Mouse (Mus musculus): ENCODE data around the gene Slc25a42. TPM values are rescaled to one million over a fixed set of nuclear protein-coding genes. Genes with fewer than 3 reads are reported as not detected.

Gene Slc25a42
- total and polyA plus RNA-seq, 3 experiments, result 0.63 to 3.0 (median 2.9) TPM

GRCm38 (mm10) chr8:70227997-70228396 lies 15.9 kb upstream of the Slc25a42 start:
- DNase-seq (ENCODE audit: extremely low read depth), result no peak
- H3K9me3 ChIP-seq (replicated peaks; ENCODE audit: low read length), result no peaks in the 10 kb centered on the region
- H3K79me2 ChIP-seq (replicated peaks; ENCODE audit: control insufficient read depth, extremely low read depth, insufficient read depth, poor library complexity, severe bottlenecking), result no peaks in the 10 kb centered on the region
- H3K4me3 ChIP-seq (replicated peaks in 1 of 3; ENCODE audit: low read depth in 2 of 3, low read length in 2 of 3, poor library complexity in 1 of 3), result no peak overlapping the region
- H3K36me3 ChIP-seq (replicated peaks in 1 of 2; ENCODE audit: control insufficient read depth in 1 of 2, insufficient read depth in 1 of 2, low read length in 1 of 2), result peaks cover 19 to 75% of the 10 kb centered on the region in 2 experiments
- dilution Hi-C loops (cut with MboI; ENCODE audit: extremely low pct_ligation_motif_present, extremely low pct_unique_long_range_greater_than_20kb, low sequenced_read_pairs) (no loop called here), in situ Hi-C loops (cut with MboI; ENCODE audit: low pct_ligation_motif_present, low pct_unique_long_range_greater_than_20kb, low sequenced_read_pairs) (no loop called here)
- H3K27me3 ChIP-seq (replicated peaks), result no peaks in the 10 kb centered on the region
- no peak overlapping the region for H3K9ac ChIP-seq (ENCODE audit: insufficient read depth, low read depth)
- TF ChIP-seq JUN (IDR thresholded peaks at IDR 0.05; ENCODE audit: insufficient read depth, low read depth, low read length), result no peak
- TF ChIP-seq E2F4 (IDR thresholded peaks at IDR 0.05; ENCODE audit: insufficient replicate concordance, low read depth, low read length), result no peak
- TF ChIP-seq USF2 (conservative IDR thresholded peaks at IDR 0.05; ENCODE audit: low read depth, low read length), result no peak
- TF ChIP-seq EP300 (IDR thresholded peaks at IDR 0.05; ENCODE audit: low read length), result no peak
- no peak for TF ChIP-seq NELFE (IDR thresholded peaks at IDR 0.05; ENCODE audit: low read depth, low read length)
- no peak for TF ChIP-seq SMC3 (IDR thresholded peaks at IDR 0.05; ENCODE audit: low read depth, low read length)
- TF ChIP-seq MAZ (IDR thresholded peaks at IDR 0.05; ENCODE audit: low read depth, low read length), result no peak
- no peak for TF ChIP-seq CTCF (conservative IDR thresholded peaks at IDR 0.05 in 1 of 2, IDR thresholded peaks at IDR 0.05 in 1 of 2; ENCODE audit: low read depth in 2 of 2, low read length in 2 of 2)
- TF ChIP-seq GABPA (IDR thresholded peaks at IDR 0.05; ENCODE audit: insufficient replicate concordance, low read depth, low read length), result no peak
- no peak for TF ChIP-seq CHD1 (IDR thresholded peaks at IDR 0.05; ENCODE audit: low read depth, low read length)
- TF ChIP-seq ZNF384 (IDR thresholded peaks at IDR 0.05; ENCODE audit: low read depth, low read length), result no peak
- TF ChIP-seq RCOR1 (conservative IDR thresholded peaks at IDR 0.05; ENCODE audit: low read depth, low read length), result no peak
- no peak for TF ChIP-seq MYC (IDR thresholded peaks at IDR 0.05; ENCODE audit: low read depth, low read length)
- TF ChIP-seq ETS1 (conservative IDR thresholded peaks at IDR 0.05; ENCODE audit: low read depth, low read length), result no peak
- no peak for TF ChIP-seq ELF1 (IDR thresholded peaks at IDR 0.05; ENCODE audit: low read depth, low read length)
- H3K4me1 ChIP-seq (ENCODE audit: control insufficient read depth in 1 of 2, insufficient read depth in 2 of 2), result peaks cover 0 to 10% of the 10 kb centered on the region in 2 experiments; a peak in 3 of 4 replicates
- H3K27ac ChIP-seq (ENCODE audit: insufficient read depth, low read depth), result no peak overlapping the region
- no peak overlapping the region for H3K4me2 ChIP-seq (ENCODE audit: insufficient read depth, low read depth, poor library complexity, severe bottlenecking)

- Histone ChIP-seq H3K27ac (ENCODE audit: insufficient read depth, low read depth) (no peak overlapping the region), H3K4me1 (ENCODE audit: control insufficient read depth in 1 of 2, insufficient read depth in 2 of 2) (no peaks in the 10 kb centered on the region), H3K4me3 (replicated peaks in 1 of 3; ENCODE audit: low read depth in 2 of 3, low read length in 2 of 3, poor library complexity in 1 of 3) (no peak overlapping the region), H3K4me2 (ENCODE audit: insufficient read depth, low read depth, poor library complexity, severe bottlenecking) (no peak overlapping the region), H3K79me2 (replicated peaks; ENCODE audit: control insufficient read depth, extremely low read depth, insufficient read depth, poor library complexity, severe bottlenecking) (no peaks in the 10 kb centered on the region), H3K27me3 (replicated peaks) (no peaks in the 10 kb centered on the region), H3K9me3 (replicated peaks; ENCODE audit: low read length) (no peaks in the 10 kb centered on the region), H3K36me3 (replicated peaks in 1 of 2; ENCODE audit: control insufficient read depth in 1 of 2, insufficient read depth in 1 of 2, low read length in 1 of 2) (peaks cover 15 to 72% of the 10 kb centered on the region in 2 experiments), H3K9ac (ENCODE audit: insufficient read depth, low read depth) (no peak overlapping the region)
- DNase-seq (ENCODE audit: extremely low read depth), result no peak
- in situ Hi-C loops (cut with MboI; ENCODE audit: low pct_ligation_motif_present, low pct_unique_long_range_greater_than_20kb, low sequenced_read_pairs) (no loop called here), dilution Hi-C loops (cut with MboI; ENCODE audit: extremely low pct_ligation_motif_present, extremely low pct_unique_long_range_greater_than_20kb, low sequenced_read_pairs) (no loop called here)
- peak in 1 of 2 experiments; percentile 72; a peak in 2 of 4 replicates for TF ChIP-seq CTCF (conservative IDR thresholded peaks at IDR 0.05 in 1 of 2, IDR thresholded peaks at IDR 0.05 in 1 of 2; ENCODE audit: low read depth in 2 of 2, low read length in 2 of 2)
- TF ChIP-seq IRF4 (IDR thresholded peaks at IDR 0.05; ENCODE audit: low read depth, low read length), result no peak
- no peak for TF ChIP-seq USF2 (conservative IDR thresholded peaks at IDR 0.05; ENCODE audit: low read depth, low read length)
- TF ChIP-seq MAX (IDR thresholded peaks at IDR 0.05; ENCODE audit: low read length), result no peak
- peak; percentile 80 for TF ChIP-seq SMC3 (IDR thresholded peaks at IDR 0.05; ENCODE audit: low read depth, low read length)
- TF ChIP-seq RAD21 (IDR thresholded peaks at IDR 0.05; ENCODE audit: low read depth, low read length), result peak; percentile 71
- TF ChIP-seq ZC3H11A (IDR thresholded peaks at IDR 0.05; ENCODE audit: low read depth, low read length), result peak; percentile 37
Observed at GRCm38 (mm10) chr8:70223341-70223740, 11.2 kb upstream of the Slc25a42 start.

All from CH12.LX (cell line).